Mouse (Mus musculus) embryonic facial prominence, embryonic 10.5 days (tissue): ENCODE results near the gene Podn. TPM values are rescaled to one million over a fixed set of nuclear protein-coding genes. Genes with fewer than 3 reads are reported as not detected.

ENCODE experiments used
- DNase-seq: peaks from one replicate; pipeline ENCODE4 v3.0.0-alpha.2; 2017; ENCODE audit warnings: low spot score
- H3K27ac ChIP-seq: fragments of 300-500 bp; sonication (generic); replicated peaks from 2 replicates; pipeline ENCODE4 v1.5.1; 2016; ENCODE audit warnings: mild to moderate bottlenecking
- H3K27me3 ChIP-seq: fragments of 300-500 bp; sonication (generic); replicated peaks from 2 replicates; pipeline ENCODE4 v1.6.1; 2016; ENCODE audit warnings: low read depth, mild to moderate bottlenecking; ENCODE audit not compliant: poor library complexity, severe bottlenecking
- H3K36me3 ChIP-seq: fragments of 300-500 bp; sonication (generic); replicated peaks from 2 replicates; pipeline ENCODE4 v1.6.1; 2016; ENCODE audit warnings: mild to moderate bottlenecking, moderate library complexity
- H3K4me1 ChIP-seq: fragments of 300-500 bp; sonication (generic); 2 replicates; pipeline ENCODE4 v1.6.1; 2016
- H3K4me3 ChIP-seq: fragments of 300-500 bp; sonication (generic); 2 replicates; pipeline ENCODE4 v1.5.1; 2016; ENCODE audit warnings: mild to moderate bottlenecking, moderate library complexity
- H3K9me3 ChIP-seq: fragments of 300-500 bp; sonication (generic); 2 replicates; pipeline ENCODE4 v1.6.1; 2016; ENCODE audit warnings: mild to moderate bottlenecking
- WGBS: fragments of 180-500 bp; shearing (Covaris S2); methylation state at CpG from one replicate; pipeline ENCODE4 v1.1.7; 2016; 5-methylcytosine and 5-hydroxymethylcytosine counted together
- polyA plus RNA-seq: library from polyadenylated mRNA; unstranded; fragments of >200 nt; fragmentation: Nextera tagmentation; extraction: Ambion mirVana; gene quantifications from 2 replicates; pipeline ENCODE4 v1.2.1, GENCODE M21; 2016

Gene Podn
- polyA plus RNA-seq, 1 experiment from 2014 or later: 0.05 TPM

- Histone ChIP-seq H3K4me3 (peak overlapping the region; percentile 76), H3K27ac (peak overlapping the region; percentile 52), H3K36me3 (no peaks in the 10 kb centered on the region), H3K27me3 (peaks cover 74% of the 10 kb centered on the region), H3K4me1 (peaks cover 29% of the 10 kb centered on the region), H3K9me3 (no peaks in the 10 kb centered on the region)
- DNase-seq: peak; percentile 60
- WGBS: 1% methylated on average over 86 of the region's 86 CpGs
Measured at GRCm38 (mm10) chr4:108031502-108032351, 64.5 kb downstream of the Podn start.

- Histone ChIP-seq H3K36me3 (no peaks in the 10 kb centered on the region), H3K9me3 (no peaks in the 10 kb centered on the region), H3K4me3 (peak overlapping the region; percentile 76), H3K4me1 (peaks cover 32% of the 10 kb centered on the region), H3K27ac (no peak overlapping the region), H3K27me3 (peaks cover 74% of the 10 kb centered on the region)
- peak; percentile 36 for DNase-seq
- WGBS: 2% methylated on average over 22 of the region's 22 CpGs
Measured at GRCm38 (mm10) chr4:108030888-108031501, 65.2 kb downstream of the Podn start.

- Histone ChIP-seq H3K27me3 (peaks cover 42% of the 10 kb centered on the region), H3K4me1 (peaks cover 34% of the 10 kb centered on the region), H3K27ac (no peak overlapping the region), H3K36me3 (no peaks in the 10 kb centered on the region), H3K9me3 (no peaks in the 10 kb centered on the region), H3K4me3 (0 out of 2 replicates have a peak overlapping the region, but pooled peaks have one; percentile 1)
- no peak for DNase-seq
- 34% methylated on average over 3 of the region's 3 CpGs for WGBS
Measured at GRCm38 (mm10) chr4:108026193-108026592, 70.1 kb downstream of the Podn start.

DNA sequence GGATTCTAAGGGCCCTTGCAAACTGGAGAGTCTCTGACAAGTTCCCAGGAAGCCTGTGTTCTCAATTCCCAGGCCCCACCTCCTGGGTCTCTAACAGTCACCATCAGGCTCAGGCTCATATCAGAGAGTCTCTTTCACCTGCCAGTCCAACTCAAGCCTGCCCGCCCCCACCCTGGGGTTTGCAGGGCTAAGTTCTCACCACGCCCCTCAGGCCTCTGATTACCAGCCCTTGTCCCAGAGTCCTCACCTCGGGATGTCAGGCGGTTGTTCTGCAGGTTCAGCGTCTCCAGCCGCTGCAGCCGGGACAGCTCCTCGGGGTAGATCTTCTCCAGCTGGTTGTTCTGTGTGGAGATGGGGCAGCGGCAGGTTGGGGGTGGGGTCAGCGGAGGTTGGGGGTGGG lies 71.0 kb downstream of the Podn start:
- H3K9me3 ChIP-seq: no peaks in the 10 kb centered on the region
- H3K27me3 ChIP-seq: peaks cover 32% of the 10 kb centered on the region
- WGBS: 3% methylated on average over 10 of the region's 10 CpGs
- peaks cover 26% of the 10 kb centered on the region for H3K4me1 ChIP-seq
- H3K36me3 ChIP-seq: no peaks in the 10 kb centered on the region
- peak; percentile 66 for DNase-seq
- peak overlapping the region; percentile 40 for H3K4me3 ChIP-seq
- 0 out of 2 replicates have a peak overlapping the region, but pooled peaks have one; percentile 8 for H3K27ac ChIP-seq

GRCm38 (mm10) chr4:108024641-108025040 lies 71.6 kb downstream of the Podn start:
- 63% methylated on average over 5 of the region's 5 CpGs for WGBS
- H3K27me3 ChIP-seq: peaks cover 26% of the 10 kb centered on the region

DNA sequence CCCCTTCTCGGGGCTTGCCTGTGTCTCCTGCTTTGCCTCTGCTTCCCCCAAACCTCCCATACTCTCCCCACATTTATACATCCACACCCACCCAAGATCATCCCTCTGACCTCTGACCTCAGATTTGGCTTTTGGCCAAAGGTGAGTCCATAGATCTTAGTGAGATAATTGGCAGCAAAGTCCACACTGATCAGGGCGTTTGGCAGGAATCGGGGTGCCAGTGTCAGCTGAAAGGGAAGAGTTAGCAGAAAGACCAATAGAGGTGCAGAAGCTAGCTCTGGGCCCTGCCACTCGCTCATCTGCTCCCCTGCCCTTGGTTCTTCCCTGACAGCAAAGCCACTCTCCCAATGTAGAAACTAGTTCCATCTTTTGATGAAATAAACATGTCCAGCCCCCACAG lies 73.1 kb downstream of the Podn start:
- Histone ChIP-seq H3K9me3 (no peaks in the 10 kb centered on the region), H3K4me1 (peaks cover 39% of the 10 kb centered on the region), H3K4me3 (no peak overlapping the region), H3K27ac (no peak overlapping the region), H3K27me3 (peaks cover 14% of the 10 kb centered on the region), H3K36me3 (no peaks in the 10 kb centered on the region)
- WGBS: 79% methylated on average over 4 of the region's 4 CpGs
- DNase-seq: no peak

More at GRCm38 (mm10) chr4:108024641-108025040, 71.6 kb downstream of the Podn start:
- no peaks in the 10 kb centered on the region for H3K36me3 ChIP-seq
- H3K4me1 ChIP-seq: peaks cover 27% of the 10 kb centered on the region
- DNase-seq: no peak
- no peak overlapping the region for H3K4me3 ChIP-seq
- no peak overlapping the region for H3K27ac ChIP-seq
- no peaks in the 10 kb centered on the region for H3K9me3 ChIP-seq

GRCm38 (mm10) chr4:108020178-108020577 lies 76.1 kb downstream of the Podn start:
- H3K27ac ChIP-seq: no peak overlapping the region
- no peaks in the 10 kb centered on the region for H3K9me3 ChIP-seq
- 81% methylated on average over 6 of the region's 6 CpGs for WGBS
- H3K27me3 ChIP-seq: 0 out of 2 replicates have a peak, but pooled peaks cover 7% of the 10 kb centered on the region
- no peak overlapping the region for H3K4me3 ChIP-seq
- H3K36me3 ChIP-seq: no peaks in the 10 kb centered on the region
- no peak for DNase-seq
- peaks cover 38% of the 10 kb centered on the region for H3K4me1 ChIP-seq

DNA sequence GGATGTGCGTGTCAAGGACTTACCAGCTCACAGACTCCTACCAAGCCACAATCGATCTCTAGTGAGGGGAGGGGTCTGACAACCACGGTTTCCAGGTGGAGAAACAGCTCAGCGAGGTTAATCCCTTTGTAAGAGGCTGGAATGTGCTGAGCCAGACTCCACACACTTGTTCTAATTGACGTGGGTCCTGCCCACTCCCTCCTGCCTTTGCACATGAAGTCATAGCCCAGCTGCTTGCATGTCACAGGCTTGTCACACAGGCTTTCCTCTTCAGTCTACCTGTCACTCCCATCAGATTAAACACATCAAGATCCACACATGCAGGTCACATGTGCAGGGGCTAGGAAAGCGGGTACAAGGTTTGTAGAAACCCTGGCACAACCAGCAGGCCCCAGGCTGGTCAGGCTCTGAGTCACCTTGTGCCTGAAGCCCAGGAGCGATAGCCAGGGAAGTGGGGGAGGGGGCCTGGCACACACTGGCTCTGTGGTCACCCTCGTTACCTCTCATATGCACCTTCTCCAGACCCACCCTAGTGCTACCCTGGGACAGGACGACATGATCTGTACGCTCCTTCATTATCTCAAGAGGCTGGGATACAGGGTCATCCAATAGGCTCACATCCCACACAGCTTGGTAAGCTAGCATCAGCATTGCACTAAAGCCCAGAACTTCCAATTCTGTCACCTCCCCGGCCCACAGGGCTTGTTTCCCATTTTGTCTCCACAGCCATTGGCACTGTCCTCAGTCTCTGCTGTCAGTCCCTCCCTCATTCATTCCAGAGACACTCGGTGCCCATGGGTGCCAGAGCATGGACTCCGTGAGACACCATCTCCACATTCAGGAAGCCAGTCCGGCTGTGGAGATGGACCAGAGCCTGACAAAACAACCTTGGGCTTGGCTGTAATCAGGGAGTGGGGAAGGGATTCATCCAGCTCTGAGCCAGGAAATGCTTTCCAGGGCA lies 77.0 kb downstream of the Podn start:
- Histone ChIP-seq H3K27me3 (0 out of 2 replicates have a peak, but pooled peaks cover 7% of the 10 kb centered on the region), H3K9me3 (no peaks in the 10 kb centered on the region), H3K4me1 (peaks cover 40% of the 10 kb centered on the region), H3K4me3 (no peak overlapping the region), H3K27ac (no peak overlapping the region), H3K36me3 (no peaks in the 10 kb centered on the region)
- WGBS: 47% methylated on average over 14 of the region's 14 CpGs
- DNase-seq: peak; percentile 32

DNA sequence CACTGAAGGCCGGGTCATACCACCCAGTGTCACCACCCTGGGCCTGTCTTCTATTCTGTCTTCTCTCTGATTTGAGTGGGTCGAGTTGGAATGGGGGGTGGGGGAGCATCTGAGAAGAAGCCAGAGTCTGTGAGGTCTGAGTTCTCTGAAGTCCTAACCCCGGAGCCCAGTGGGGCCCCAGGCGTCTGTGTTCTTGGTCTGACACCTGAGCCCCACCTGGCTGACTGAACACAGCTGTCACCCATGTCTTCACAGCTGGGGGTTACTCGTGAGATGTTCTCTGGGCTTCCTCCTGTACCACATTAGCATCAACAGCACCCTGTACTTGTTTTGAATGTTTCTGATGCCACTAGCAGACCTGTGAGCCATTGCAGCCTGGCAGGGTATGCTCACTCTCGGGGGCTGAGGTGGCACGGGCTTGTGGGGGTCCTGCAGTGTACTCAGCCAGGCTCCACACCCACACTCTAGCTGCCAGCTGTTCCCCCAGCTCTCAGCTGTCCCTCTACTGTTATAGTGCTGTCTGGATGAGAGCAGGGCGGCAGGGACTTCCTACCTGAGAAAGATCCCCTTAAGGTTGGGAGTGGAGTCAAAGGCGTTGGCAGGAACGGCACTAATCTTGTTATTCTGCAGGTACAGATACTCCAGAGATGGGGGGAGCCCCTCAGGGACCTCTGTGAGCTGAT lies 77.9 kb downstream of the Podn start:
- peaks cover 40% of the 10 kb centered on the region for H3K4me1 ChIP-seq
- H3K36me3 ChIP-seq: no peaks in the 10 kb centered on the region
- H3K9me3 ChIP-seq: no peaks in the 10 kb centered on the region
- DNase-seq: no peak
- WGBS: 55% methylated on average over 10 of the region's 10 CpGs
- 0 out of 2 replicates have a peak, but pooled peaks cover 7% of the 10 kb centered on the region for H3K27me3 ChIP-seq
- H3K4me3 ChIP-seq: no peak overlapping the region
- H3K27ac ChIP-seq: 0 out of 2 replicates have a peak overlapping the region, but pooled peaks have one; percentile 10

DNA sequence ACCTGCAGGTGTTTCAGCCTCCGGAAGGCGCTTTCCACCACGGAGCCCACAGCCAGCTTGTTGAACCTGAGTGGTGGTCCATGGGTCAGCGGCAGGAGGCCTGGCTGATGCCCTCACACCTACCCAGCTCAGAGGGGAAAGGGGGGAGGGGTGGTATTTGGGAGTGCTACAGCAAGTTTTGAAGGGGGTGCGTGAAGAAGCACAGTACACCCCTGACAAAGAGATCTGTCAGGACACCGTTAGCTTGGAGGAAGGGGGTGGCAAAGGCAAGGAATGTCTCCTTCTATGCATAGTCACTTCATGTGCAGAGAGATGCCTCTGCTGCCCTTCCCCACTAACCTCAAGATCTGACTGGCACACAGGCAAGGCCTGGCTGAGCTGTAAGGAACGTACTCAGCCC lies 78.4 kb downstream of the Podn start:
- no peaks in the 10 kb centered on the region for H3K9me3 ChIP-seq
- DNase-seq: no peak
- 84% methylated on average over 7 of the region's 7 CpGs for WGBS
- H3K4me3 ChIP-seq: no peak overlapping the region
- H3K27ac ChIP-seq: 0 out of 2 replicates have a peak overlapping the region, but pooled peaks have one; percentile 10
- no peaks in the 10 kb centered on the region for H3K36me3 ChIP-seq
- 0 out of 2 replicates have a peak, but pooled peaks cover 7% of the 10 kb centered on the region for H3K27me3 ChIP-seq
- peaks cover 40% of the 10 kb centered on the region for H3K4me1 ChIP-seq

DNA sequence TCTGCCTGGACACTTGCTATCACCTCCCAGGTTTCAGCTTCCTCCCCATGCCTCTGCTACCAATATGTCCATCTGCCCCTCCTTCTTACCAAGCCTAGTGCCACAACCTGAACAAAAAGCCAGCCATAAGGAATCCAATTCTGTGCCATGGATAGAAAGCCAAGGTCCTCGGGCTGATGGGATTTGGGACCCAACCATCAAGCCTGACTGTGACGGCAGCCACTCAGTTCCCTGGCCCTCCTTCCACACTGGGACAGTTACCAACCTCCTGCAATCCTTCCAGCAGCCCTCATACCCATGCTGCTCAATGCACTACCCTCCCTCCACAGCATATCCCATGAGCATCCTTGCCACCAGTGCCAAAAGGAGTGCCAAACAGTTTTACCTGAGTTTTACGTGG lies 79.9 kb downstream of the Podn start:
- 91% methylated on average over 3 of the region's 3 CpGs for WGBS
- H3K4me1 ChIP-seq: peaks cover 40% of the 10 kb centered on the region
- no peaks in the 10 kb centered on the region for H3K9me3 ChIP-seq
- 0 out of 2 replicates have a peak, but pooled peaks cover 7% of the 10 kb centered on the region for H3K27me3 ChIP-seq
- DNase-seq: no peak
- no peaks in the 10 kb centered on the region for H3K36me3 ChIP-seq
- no peak overlapping the region for H3K4me3 ChIP-seq
- H3K27ac ChIP-seq: no peak overlapping the region
